Mouse (Mus musculus): ENCODE measurements around the gene Eif5. TPM values are rescaled to one million over a fixed set of nuclear protein-coding genes. Genes with fewer than 3 reads are reported as not detected.

Gene Eif5
- polyA plus RNA-seq, 1 experiment from 2014 or later, result 504 TPM

DNA sequence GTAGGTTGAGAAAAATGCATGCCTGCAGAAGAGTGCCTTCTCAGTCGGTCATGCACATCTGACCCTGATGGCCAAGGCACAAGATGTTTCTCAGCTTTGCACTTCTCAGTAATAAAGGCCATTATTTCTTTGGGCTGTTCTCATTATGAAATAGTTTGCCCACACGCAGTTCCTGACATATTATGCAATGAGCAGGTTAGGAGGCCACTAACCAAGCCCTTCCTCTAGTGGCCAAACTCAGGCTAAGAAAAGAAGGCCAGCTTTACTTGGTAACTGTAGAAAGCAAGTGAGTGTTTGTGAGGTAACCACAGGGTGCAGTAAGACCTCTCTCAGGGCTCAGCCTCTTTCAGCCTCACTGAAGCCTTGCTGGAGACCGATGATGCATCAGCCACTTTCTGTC is 12.9 kb upstream of the Eif5 start:
- H3K27me3 ChIP-seq, result no peaks in the 10 kb centered on the region
- 79% methylated on average over 3 of the region's 3 CpGs for WGBS
- no peaks in the 10 kb centered on the region; the same call in 1 of the 2 replicates for H3K9me3 ChIP-seq (replicated peaks)
- ATAC-seq (ENCODE audit: insufficient number of reproducible peaks, low FRiP score, low TSS enrichment, low read depth), result no peak
- H3K4me3 ChIP-seq (replicated peaks), result no peak overlapping the region
- H3K9ac ChIP-seq, result no peak overlapping the region
- H3K4me2 ChIP-seq (replicated peaks), result no peak overlapping the region
- no peak overlapping the region for H3K27ac ChIP-seq (replicated peaks)
- no peaks in the 10 kb centered on the region for H3K36me3 ChIP-seq
- H3K4me1 ChIP-seq, result no peaks in the 10 kb centered on the region

DNA sequence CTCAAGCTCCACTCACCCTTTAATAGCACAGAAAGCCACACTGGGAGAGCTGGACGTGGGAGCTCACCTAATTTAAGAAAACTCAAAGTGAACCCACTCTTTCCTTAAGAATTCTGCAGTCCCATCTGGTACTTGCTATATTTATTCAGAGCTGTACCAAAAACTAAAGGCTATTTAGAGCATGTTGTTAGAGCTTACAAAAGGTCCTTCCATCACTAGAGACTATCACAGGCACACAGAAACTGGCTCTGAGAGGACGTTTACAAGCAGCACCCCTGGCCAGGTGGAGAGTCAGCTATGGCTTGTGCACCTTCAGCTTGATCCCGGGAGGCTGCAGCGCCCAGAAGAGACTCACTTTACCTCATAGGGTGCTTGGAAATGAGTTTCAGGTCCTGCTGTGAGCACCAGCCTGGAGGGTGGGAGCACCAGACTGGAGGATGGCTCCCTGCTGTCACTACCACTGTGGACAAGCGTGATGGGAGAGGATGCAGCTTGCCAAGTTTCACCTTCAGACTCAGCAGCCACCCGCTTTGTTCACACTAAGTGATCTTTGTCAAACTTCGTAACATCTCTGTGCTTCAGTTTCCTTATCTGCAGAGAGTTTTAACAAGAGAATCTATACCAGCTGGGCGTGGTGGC is 10.1 kb upstream of the Eif5 start:
- H3K4me3 ChIP-seq (replicated peaks), result no peak overlapping the region
- no peaks in the 10 kb centered on the region for H3K36me3 ChIP-seq
- no peaks in the 10 kb centered on the region for H3K4me1 ChIP-seq
- no peak overlapping the region for H3K4me2 ChIP-seq (replicated peaks)
- 62% methylated on average over 8 of the region's 8 CpGs for WGBS
- no peak overlapping the region for H3K27ac ChIP-seq (replicated peaks)
- no peak overlapping the region for H3K9ac ChIP-seq
- no peak for ATAC-seq (ENCODE audit: insufficient number of reproducible peaks, low FRiP score, low TSS enrichment, low read depth)
- no peaks in the 10 kb centered on the region for H3K9me3 ChIP-seq (replicated peaks)
- no peaks in the 10 kb centered on the region for H3K27me3 ChIP-seq

DNA sequence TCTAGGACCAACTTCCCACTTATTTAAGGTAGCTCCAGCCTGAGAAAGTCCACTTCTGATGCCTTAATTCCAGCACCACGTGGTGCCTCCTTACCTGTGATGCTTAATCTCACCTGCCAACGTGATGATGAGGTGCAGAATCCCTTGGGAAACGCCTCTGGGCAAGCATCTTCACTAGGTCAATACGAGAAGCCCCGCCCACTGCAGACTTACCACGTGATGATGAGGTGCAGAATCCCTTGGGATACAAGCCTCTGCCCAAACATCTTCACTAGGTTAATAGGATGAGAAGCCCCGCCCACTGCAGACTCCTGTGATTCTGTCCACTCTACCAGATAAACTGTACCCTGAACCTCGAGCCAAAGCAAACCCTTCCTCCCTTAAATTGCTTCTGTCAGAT is 8.6 kb upstream of the Eif5 start:
- Histone ChIP-seq H3K4me2 (replicated peaks) (no peak overlapping the region), H3K4me3 (replicated peaks) (no peak overlapping the region), H3K9ac (no peak overlapping the region), H3K27ac (replicated peaks) (no peak overlapping the region), H3K27me3 (no peaks in the 10 kb centered on the region), H3K36me3 (no peaks in the 10 kb centered on the region), H3K9me3 (replicated peaks) (no peaks in the 10 kb centered on the region), H3K4me1 (no peaks in the 10 kb centered on the region)
- no peak for ATAC-seq (ENCODE audit: insufficient number of reproducible peaks, low FRiP score, low TSS enrichment, low read depth)
- WGBS, result 16% methylated on average over 8 of the region's 8 CpGs

DNA sequence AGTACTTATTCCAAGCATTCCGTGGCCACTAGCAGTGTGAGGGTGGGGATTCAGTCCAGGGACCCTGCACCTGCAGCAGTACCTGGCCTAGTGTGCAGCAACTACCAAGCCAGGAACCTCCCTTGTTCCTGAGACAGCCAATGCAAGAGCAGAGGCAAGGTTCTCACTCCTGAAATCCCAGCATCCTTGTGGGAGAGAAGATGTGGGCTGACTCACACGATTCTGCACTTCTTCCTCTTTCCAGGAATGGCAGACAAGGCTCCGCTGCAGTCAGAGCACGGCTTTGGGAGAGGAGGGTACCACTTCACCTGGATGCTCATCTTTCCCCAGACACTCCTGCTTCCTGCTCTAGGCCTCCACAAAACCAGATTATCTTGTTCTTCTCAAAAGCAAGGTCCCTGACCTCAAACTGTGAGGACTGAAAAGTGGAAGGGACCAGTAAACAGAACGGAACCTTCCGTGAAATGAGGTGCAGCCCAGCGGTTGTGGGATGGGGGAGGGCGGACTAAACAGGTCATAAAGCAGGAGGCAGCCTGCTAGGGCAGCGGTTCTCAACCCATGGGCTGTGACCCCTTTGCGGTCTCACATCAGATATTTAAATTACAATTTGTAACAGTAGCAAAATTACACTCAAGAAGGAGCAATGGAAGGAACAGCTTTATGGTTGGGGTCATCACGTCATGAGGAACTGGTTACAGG is 4.6 kb upstream of the Eif5 start:
- no peaks in the 10 kb centered on the region for H3K9me3 ChIP-seq (replicated peaks)
- 58% methylated on average over 11 of the region's 11 CpGs for WGBS
- 0 out of 2 replicates have a peak, but pooled peaks cover 7% of the 10 kb centered on the region for H3K4me1 ChIP-seq
- no peaks in the 10 kb centered on the region for H3K36me3 ChIP-seq
- no peak overlapping the region for H3K27ac ChIP-seq (replicated peaks)
- no peak overlapping the region for H3K4me2 ChIP-seq (replicated peaks)
- H3K4me3 ChIP-seq (replicated peaks), result no peak overlapping the region
- no peaks in the 10 kb centered on the region for H3K27me3 ChIP-seq
- H3K9ac ChIP-seq, result no peak overlapping the region
- no peak for ATAC-seq (ENCODE audit: insufficient number of reproducible peaks, low FRiP score, low TSS enrichment, low read depth)

DNA sequence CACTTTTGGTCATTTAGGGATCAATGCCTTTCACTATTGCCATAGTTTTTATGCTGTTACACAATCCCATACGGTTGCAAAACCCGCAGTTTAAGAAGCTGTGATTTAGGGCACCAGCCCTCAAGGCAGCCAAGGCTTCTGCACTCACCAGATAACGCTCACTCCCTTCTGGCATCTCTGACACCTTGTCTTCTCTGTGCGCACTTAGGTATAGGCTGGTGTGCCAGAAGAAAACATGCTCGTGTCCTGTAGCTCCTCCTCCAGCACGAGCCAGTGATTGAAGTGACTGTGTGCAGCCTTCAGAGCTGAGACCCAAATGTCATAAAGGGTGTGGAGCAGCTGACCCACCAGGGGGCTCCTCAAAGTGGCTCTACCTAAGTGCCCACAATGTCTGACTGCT is 2.5 kb upstream of the Eif5 start:
- Histone ChIP-seq H3K9ac (no peak overlapping the region), H3K4me1 (peaks cover 19% of the 10 kb centered on the region), H3K27ac (replicated peaks) (no peak overlapping the region), H3K36me3 (peaks cover 10% of the 10 kb centered on the region), H3K27me3 (no peaks in the 10 kb centered on the region), H3K4me2 (replicated peaks) (no peak overlapping the region), H3K4me3 (replicated peaks) (no peak overlapping the region), H3K9me3 (replicated peaks) (no peaks in the 10 kb centered on the region)
- no peak for ATAC-seq (ENCODE audit: insufficient number of reproducible peaks, low FRiP score, low TSS enrichment, low read depth)
- WGBS, result 61% methylated on average over 6 of the region's 6 CpGs

DNA sequence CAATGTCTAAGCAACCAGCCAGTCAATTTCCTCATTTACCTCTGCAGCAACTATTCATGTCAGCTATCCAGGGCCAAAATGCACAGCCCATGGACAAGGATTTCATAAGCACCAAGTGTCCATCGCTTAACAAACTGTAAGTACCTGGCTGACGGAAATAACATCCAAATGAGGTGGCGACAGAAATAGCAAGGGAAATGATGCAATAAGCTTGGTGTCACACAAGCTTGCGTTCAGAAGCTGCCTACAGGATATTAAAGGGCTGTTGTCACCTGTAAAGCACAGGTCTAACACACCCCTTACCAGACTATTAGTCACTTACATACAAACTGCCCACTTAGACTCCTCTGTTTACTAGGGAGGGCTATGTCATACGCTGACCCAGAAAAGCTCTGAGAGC is 2.1 kb upstream of the Eif5 start:
- Histone ChIP-seq H3K9ac (no peak overlapping the region), H3K27ac (replicated peaks) (no peak overlapping the region), H3K9me3 (replicated peaks) (no peaks in the 10 kb centered on the region), H3K36me3 (peaks cover 15% of the 10 kb centered on the region), H3K4me1 (peaks cover 24% of the 10 kb centered on the region), H3K27me3 (no peaks in the 10 kb centered on the region), H3K4me3 (replicated peaks) (no peak overlapping the region), H3K4me2 (replicated peaks) (no peak overlapping the region)
- no peak for ATAC-seq (ENCODE audit: insufficient number of reproducible peaks, low FRiP score, low TSS enrichment, low read depth)
- WGBS, result 77% methylated on average over 5 of the region's 5 CpGs

DNA sequence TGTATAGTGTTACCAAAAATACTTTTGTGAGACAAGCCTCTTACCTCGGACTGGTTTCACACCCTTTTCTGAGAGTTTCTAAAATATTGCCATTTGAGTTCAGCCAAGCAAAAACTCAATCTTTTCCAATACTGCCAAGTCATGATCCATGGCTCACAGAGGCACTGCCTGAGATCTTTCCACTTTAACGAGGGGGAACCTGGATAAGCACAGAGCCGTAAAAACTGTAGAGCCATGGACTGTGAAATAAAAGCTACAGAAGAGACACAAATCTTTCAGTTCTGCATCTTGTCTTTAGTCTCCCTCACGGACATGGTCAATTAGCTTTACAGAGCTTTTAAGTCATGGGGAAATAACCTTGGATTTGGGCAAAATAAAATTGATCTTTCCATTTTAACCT is 1.1 kb upstream of the Eif5 start:
- Histone ChIP-seq H3K4me3 (replicated peaks) (peak overlapping the region; percentile 94), H3K36me3 (peaks cover 24% of the 10 kb centered on the region), H3K27me3 (no peaks in the 10 kb centered on the region), H3K9me3 (replicated peaks) (no peaks in the 10 kb centered on the region), H3K4me1 (peaks cover 25% of the 10 kb centered on the region), H3K27ac (replicated peaks) (peak overlapping the region; percentile 92), H3K9ac (peak overlapping the region; percentile 84; the same call in 1 of the 2 replicates), H3K4me2 (replicated peaks) (peak overlapping the region; percentile 53)
- ATAC-seq (ENCODE audit: insufficient number of reproducible peaks, low FRiP score, low TSS enrichment, low read depth), result no peak
- WGBS, result 46% methylated on average over 4 of the region's 4 CpGs

DNA sequence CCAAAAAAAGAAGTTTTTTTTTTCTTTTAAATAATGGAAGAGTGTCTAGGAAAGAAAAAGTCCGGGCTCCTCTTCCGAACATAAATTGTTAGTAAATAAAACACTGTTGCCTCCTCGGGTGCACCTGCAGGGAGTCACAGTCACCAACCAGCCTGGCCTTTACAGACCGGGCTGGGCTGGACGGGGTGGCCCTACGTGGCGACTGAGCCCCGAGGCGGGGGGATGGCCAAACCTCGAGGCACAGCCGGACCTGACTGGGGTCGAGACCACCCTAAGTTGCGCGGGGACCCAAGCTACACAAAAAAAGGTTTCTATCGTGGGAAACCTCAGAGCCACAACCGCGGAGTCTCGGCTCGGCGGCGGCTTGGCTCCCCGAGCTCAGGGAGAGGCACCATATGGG is 475 bp upstream of the Eif5 start:
- peaks cover 25% of the 10 kb centered on the region for H3K4me1 ChIP-seq
- ATAC-seq (ENCODE audit: insufficient number of reproducible peaks, low FRiP score, low TSS enrichment, low read depth), result no peak; the same call in 1 of the 2 replicates
- peaks cover 30% of the 10 kb centered on the region for H3K36me3 ChIP-seq
- H3K27ac ChIP-seq (replicated peaks), result peak overlapping the region; percentile 92
- peak overlapping the region; percentile 53 for H3K4me2 ChIP-seq (replicated peaks)
- peak overlapping the region; percentile 84 for H3K9ac ChIP-seq
- no peaks in the 10 kb centered on the region for H3K9me3 ChIP-seq (replicated peaks)
- under 1% methylated on average over 22 of the region's 22 CpGs for WGBS
- H3K27me3 ChIP-seq, result no peaks in the 10 kb centered on the region
- H3K4me3 ChIP-seq (replicated peaks), result peak overlapping the region; percentile 94

DNA sequence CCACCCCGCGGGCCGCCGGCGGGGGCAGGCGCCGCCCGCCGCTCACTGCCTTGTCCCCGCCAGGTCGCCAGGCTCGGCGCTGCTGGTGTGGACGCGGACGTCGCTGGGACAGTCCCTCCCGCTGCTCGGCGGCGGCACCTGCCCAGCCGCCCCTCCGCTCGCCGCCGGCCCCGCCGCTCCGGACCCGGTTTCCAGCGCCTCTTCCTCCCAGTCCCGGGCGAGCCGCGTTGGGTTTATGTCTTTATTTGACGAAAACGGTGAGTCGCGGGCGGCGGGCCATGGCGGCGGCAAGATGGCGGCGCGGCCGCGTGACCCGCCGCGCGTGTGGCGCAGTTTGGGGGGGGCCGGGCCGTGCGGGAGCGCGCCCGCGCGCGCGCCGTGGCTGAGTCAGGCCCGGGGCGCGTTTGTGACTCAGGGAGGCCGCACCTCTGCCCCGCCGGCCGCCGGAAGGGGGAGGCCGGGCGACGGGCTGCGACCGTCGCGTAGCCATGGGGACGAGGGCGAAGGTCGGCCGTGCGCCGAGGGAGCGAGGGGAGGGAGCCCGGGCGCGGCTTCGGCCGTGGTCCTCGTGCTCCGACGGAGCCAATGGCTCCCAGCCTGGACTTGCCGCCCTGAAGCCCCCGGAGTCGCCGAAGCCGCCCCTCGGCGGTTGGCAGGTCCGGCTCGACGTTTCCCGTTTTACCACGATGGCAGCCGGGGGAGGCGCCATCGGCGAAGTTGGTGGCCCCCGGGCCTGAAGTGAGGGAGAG is 650 bp downstream of the Eif5 start:
- Histone ChIP-seq H3K27ac (replicated peaks) (peak overlapping the region; percentile 96), H3K9ac (peak overlapping the region; percentile 97), H3K36me3 (peaks cover 41% of the 10 kb centered on the region), H3K4me3 (replicated peaks) (peak overlapping the region; percentile 94), H3K4me1 (peaks cover 25% of the 10 kb centered on the region), H3K27me3 (no peaks in the 10 kb centered on the region), H3K9me3 (replicated peaks) (no peaks in the 10 kb centered on the region), H3K4me2 (replicated peaks) (peak overlapping the region; percentile 74)
- peak; percentile 58 for ATAC-seq (ENCODE audit: insufficient number of reproducible peaks, low FRiP score, low TSS enrichment, low read depth)
- under 1% methylated on average over 95 of the region's 111 CpGs for WGBS

DNA sequence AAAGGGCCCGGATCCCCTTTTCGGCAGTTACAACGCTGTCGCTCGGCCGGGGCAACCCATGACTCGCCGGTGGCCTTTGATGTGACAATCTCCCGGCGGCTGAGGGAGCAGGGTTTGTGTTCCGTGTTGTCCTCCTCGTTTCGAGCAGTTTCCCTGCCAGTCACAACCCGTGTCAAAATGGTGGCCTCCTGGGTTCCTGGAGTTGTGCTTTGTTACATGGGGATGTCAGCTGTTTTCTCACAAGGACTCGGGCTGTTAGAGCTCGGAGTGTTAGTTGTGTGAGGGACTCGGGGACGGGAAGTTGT is 1.2 kb downstream of the Eif5 start:
- peak overlapping the region; percentile 94 for H3K4me3 ChIP-seq (replicated peaks)
- peak overlapping the region; percentile 96 for H3K27ac ChIP-seq (replicated peaks)
- 2% methylated on average over 18 of the region's 18 CpGs for WGBS
- peaks cover 25% of the 10 kb centered on the region for H3K4me1 ChIP-seq
- no peak for ATAC-seq (ENCODE audit: insufficient number of reproducible peaks, low FRiP score, low TSS enrichment, low read depth)
- H3K9ac ChIP-seq, result peak overlapping the region; percentile 97
- H3K27me3 ChIP-seq, result no peaks in the 10 kb centered on the region
- no peaks in the 10 kb centered on the region for H3K9me3 ChIP-seq (replicated peaks)
- peak overlapping the region; percentile 74 for H3K4me2 ChIP-seq (replicated peaks)
- peaks cover 47% of the 10 kb centered on the region for H3K36me3 ChIP-seq

DNA sequence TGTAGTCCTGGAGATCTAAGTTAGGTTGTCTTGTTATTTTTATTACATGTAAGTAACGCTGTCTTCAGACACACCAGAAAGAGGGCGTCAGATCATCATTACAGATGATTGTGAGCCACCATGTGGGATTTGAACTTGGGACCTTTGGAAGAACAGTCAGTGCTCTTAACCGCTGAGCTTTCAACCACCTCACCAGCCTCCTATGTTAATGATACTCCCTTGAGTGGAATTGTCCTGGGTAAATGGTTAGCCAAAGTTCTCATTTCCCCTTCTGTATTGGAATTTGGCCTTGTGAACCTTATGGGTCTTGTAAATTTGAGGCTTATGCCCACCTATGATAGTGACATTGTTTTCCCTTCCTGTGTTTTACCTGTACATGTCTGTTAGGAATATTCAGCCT is 9.3 kb downstream of the Eif5 start:
- WGBS, result 90% methylated on average over 3 of the region's 3 CpGs
- no peaks in the 10 kb centered on the region for H3K4me1 ChIP-seq
- no peak overlapping the region for H3K4me3 ChIP-seq (replicated peaks)
- no peaks in the 10 kb centered on the region for H3K27me3 ChIP-seq
- H3K9me3 ChIP-seq (replicated peaks), result no peaks in the 10 kb centered on the region
- H3K36me3 ChIP-seq, result peaks cover 45% of the 10 kb centered on the region
- ATAC-seq (ENCODE audit: insufficient number of reproducible peaks, low FRiP score, low TSS enrichment, low read depth), result no peak
- no peak overlapping the region for H3K9ac ChIP-seq
- no peak overlapping the region for H3K4me2 ChIP-seq (replicated peaks)
- H3K27ac ChIP-seq (replicated peaks), result no peak overlapping the region

All from embryonic facial prominence, embryonic 15.5 days (tissue).